In genomic region chr9:50333413-50333812, GRCm38 (mm10) we compare ENCODE assay signal across 7 mouse cellular contexts. TPM values are rescaled to one million over a fixed set of nuclear protein-coding genes. Genes with fewer than 3 reads are reported as not detected.
A peak's percentile ranks its signal among the peaks of the same experiment; 100 is the strongest.
DNase-seq lines count a peak whose midpoint lies in the region; ATAC-seq and TF ChIP-seq lines count a peak whose summit lies in the region.

No protein-coding gene starts in this region.

- H3K9me3 ChIP-seq in forebrain, embryonic 16.5 days (ENCODE audit: control insufficient read depth, low read length), result no peaks in the 10 kb centered on the region
- H3K9me3 ChIP-seq in kidney, embryonic 14.5 days (ENCODE audit: control insufficient read depth, low read length), result no peaks in the 10 kb centered on the region

- TF ChIP-seq POLR2A in thymus, adult 2 months (IDR thresholded peaks at IDR 0.05; ENCODE audit: control insufficient read depth, extremely low read depth, insufficient read depth, low read length, poor library complexity), result no peak

- no peak overlapping the region for H3K4me2 ChIP-seq in forebrain, embryonic 16.5 days (ENCODE audit: low read length)
- no peak overlapping the region for H3K4me2 ChIP-seq in kidney, embryonic 14.5 days (replicated peaks; ENCODE audit: low read depth, low read length)

- H3K4me1 ChIP-seq in thymus, adult 2 months (replicated peaks; ENCODE audit: control insufficient read depth, insufficient read depth, low read length), result no peaks in the 10 kb centered on the region
- no peaks in the 10 kb centered on the region for H3K4me1 ChIP-seq in forebrain, embryonic 16.5 days (replicated peaks; ENCODE audit: control insufficient read depth, insufficient read depth, low read length)
- H3K4me1 ChIP-seq in kidney, embryonic 14.5 days (ENCODE audit: control insufficient read depth, insufficient read depth, low read length), result no peaks in the 10 kb centered on the region

- 36% methylated on average over 6 of the region's 6 CpGs for WGBS in thymus, adult 2 months
- WGBS in forebrain, embryonic 16.5 days, result 34% methylated on average over 6 of the region's 6 CpGs
- 36% methylated on average over 6 of the region's 6 CpGs for WGBS in kidney, embryonic 14.5 days

- no peak overlapping the region for H3K4me3 ChIP-seq in thymus, adult 2 months (ENCODE audit: control insufficient read depth, insufficient read depth, low read length)
- no peak overlapping the region for H3K4me3 ChIP-seq in forebrain, embryonic 16.5 days (replicated peaks; ENCODE audit: low read length)
- H3K4me3 ChIP-seq in kidney, embryonic 14.5 days (ENCODE audit: low read length), result no peak overlapping the region

- peak; percentile 45; the same call in 1 of the 2 replicates for ATAC-seq in forebrain, embryonic 16.5 days
- ATAC-seq in kidney, embryonic 14.5 days (ENCODE audit: low FRiP score, low TSS enrichment), result 0 out of 2 replicates have a peak, but pooled peaks have one; percentile 55

- no peak overlapping the region for H3K27ac ChIP-seq in thymus, adult 2 months (ENCODE audit: control insufficient read depth, insufficient read depth, low read length)
- no peak overlapping the region for H3K27ac ChIP-seq in forebrain, embryonic 16.5 days (ENCODE audit: low read length)
- H3K27ac ChIP-seq in kidney, embryonic 14.5 days (ENCODE audit: low read depth, low read length), result no peak overlapping the region

- H3K27me3 ChIP-seq in thymus, adult 2 months (ENCODE audit: control insufficient read depth, insufficient read depth, low read length), result no peaks in the 10 kb centered on the region
- H3K27me3 ChIP-seq in forebrain, embryonic 16.5 days (replicated peaks; ENCODE audit: control insufficient read depth, insufficient read depth, low read length), result no peaks in the 10 kb centered on the region
- no peaks in the 10 kb centered on the region for H3K27me3 ChIP-seq in kidney, embryonic 14.5 days (ENCODE audit: control insufficient read depth, insufficient read depth, low read length)

- peak; percentile 44 for DNase-seq in thymus, adult 2 months
- no peak for DNase-seq in thymus, adult 18-20 months
- peak; percentile 59 for DNase-seq in adrenal gland, postnatal 25 days
- peak; percentile 14 to 32 for DNase-seq in lung, adult 18-20 months
- peak; percentile 36 for DNase-seq in right cerebral cortex, postnatal 25 days

- no peaks in the 10 kb centered on the region for H3K36me3 ChIP-seq in thymus, adult 2 months (ENCODE audit: control insufficient read depth, insufficient read depth, low read length)
- H3K36me3 ChIP-seq in forebrain, embryonic 16.5 days (ENCODE audit: control insufficient read depth, insufficient read depth), result no peaks in the 10 kb centered on the region
- no peaks in the 10 kb centered on the region for H3K36me3 ChIP-seq in kidney, embryonic 14.5 days (ENCODE audit: control insufficient read depth, insufficient read depth, low read length)

- no peak for TF ChIP-seq CTCF in thymus, adult 2 months (IDR thresholded peaks at IDR 0.05; ENCODE audit: borderline replicate concordance, control insufficient read depth, extremely low read depth, insufficient read depth, low read length, poor library complexity)

- no peak overlapping the region for H3K9ac ChIP-seq in forebrain, embryonic 16.5 days (replicated peaks; ENCODE audit: low read depth, low read length)
- no peak overlapping the region for H3K9ac ChIP-seq in kidney, embryonic 14.5 days (ENCODE audit: low read depth, low read length)

RNA-seq across cellular contexts. Expression of gene Rpl10-ps3, which starts 11.4 kb away (rescaled TPM):
- 71.6 and 86.8 TPM in 2 replicates for polyA plus RNA-seq in thymus, adult 2 months (2012; rRNA removed)
- total RNA-seq in adrenal gland, postnatal 25 days (2021), result 875 and 1,185 TPM in 2 replicates
- polyA plus RNA-seq in forebrain, embryonic 16.5 days (2015; fragmentation: Nextera tagmentation; extraction: Ambion mirVana), result 114 and 126 TPM in 2 replicates
- polyA plus RNA-seq in kidney, embryonic 14.5 days (2014; fragmentation: Nextera tagmentation; extraction: Ambion mirVana), result 335 and 349 TPM in 2 replicates

Comparison
In these comparisons a context has a peak if more than half of its experiments do, and no peak if none do; other contexts are left out.
1. DNase-seq: peak in thymus, adult 2 months (single experiment), adrenal gland, postnatal 25 days (single experiment), lung, adult 18-20 months (2 of 2) and right cerebral cortex, postnatal 25 days (single experiment); none in thymus, adult 18-20 months (0 of 2).